Mouse (Mus musculus) mouse trophoblast stem cell (cell line): ENCODE results near the gene Borcs5.

ENCODE experiments used
- in situ Hi-C, 2 experiments: fragments of 300-500 bp; cut with MseI, MboI; formaldehyde crosslinking; loops; 2 replicates in 1 of 2; 3 replicates in 1 of 2; pipeline ENCODE4 v1.15.1; 2025

Borcs5 gene

DNA sequence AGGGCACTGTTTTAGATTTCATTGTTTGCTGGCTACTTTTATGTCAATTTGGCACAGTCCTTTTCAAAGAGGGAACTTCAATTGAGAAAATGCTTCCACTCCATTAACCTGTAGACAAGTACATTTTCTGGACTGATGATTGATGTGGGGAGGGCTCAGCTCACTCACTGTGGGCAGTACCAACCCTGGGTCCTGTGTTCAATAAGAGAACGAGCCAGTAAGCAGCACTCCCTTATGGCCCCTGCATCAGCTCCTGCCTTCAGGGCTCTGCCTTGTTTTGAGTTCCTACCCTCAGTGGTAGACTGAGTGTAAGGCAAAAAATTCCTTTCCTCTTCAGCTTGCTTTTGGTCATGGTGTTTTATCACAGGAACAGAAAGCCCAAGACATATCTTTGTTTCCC, 74.6 kb downstream of the Borcs5 start:
- in situ Hi-C loops: no loop called here

DNA sequence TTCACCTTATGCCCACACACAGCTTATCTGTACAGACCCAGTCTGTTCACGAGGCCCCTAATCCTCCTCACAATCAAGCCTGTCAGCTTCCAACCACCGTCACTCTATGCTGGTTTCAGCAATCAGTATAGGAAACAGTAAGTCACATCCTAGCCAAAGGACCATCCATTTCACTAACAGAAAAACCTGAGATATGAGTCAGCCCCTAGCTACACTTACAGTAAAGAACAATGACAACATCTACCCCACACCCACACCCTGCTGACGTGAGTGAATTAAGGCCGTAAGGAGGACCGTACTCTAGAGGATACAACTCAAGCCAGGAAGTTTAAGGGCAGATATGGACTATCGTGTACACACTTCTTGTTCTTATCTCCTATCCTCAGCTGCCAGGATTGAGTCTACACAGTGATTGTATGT, 76.9 kb downstream of the Borcs5 start:
- in situ Hi-C loops: no loop called here

DNA sequence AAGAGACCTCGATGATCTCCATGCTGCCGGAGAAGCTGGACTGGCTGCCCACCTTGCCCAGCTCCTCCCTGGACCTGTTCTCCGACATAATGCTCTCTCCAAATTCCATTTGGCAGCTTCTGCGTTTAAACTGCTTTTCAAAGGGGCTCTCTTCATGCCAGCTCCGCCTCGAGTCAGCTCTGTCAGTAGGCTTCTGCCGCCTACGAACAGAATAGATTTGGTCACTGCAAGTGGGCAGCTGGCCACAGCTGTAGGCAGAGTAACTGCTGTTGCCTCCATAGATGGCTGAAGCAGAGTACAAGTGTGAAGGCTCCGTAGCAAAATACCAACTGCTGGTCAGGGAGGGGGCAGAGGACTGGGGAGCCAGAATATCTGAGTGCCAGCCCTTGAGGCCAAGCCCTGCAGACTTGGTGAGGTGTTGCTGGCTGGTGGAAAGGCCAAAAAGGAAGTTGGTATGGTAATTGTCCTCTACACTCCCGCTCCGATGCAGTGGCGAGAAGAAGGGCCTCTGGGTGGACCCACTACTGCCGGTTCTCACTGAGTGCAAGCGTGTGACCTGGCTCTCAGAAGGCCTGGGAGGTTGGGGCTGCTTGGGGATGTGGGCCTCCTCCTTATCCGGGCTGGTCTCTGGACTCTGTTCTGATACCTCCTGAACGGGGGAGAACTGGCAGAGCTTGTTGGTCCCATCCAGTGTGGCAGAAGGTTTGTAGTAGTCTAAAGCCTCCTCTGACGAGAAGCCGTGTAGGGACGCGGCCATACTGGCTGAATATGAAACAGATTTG, 78.8 kb downstream of the Borcs5 start:
- in situ Hi-C loops: no loop called here

DNA sequence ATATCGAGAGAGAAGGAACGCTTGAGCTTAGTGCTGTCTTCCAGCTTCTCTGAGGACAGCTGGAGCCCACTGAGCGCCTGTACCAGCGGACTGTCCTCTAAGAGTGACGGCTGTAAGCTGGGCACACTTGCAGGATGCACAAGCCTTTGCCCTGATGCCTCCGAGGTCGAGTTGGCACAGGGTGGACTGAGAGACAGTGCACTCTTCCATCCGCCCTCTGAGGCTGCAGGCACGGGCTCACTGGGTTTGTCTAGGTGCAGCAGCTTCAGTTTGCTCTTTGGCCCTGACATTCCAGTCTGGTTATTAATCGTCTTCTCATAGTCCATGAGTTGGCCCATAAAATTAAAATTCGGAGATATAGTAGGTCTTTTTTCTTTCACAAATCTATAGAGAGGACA, 79.4 kb downstream of the Borcs5 start:
- in situ Hi-C loops: no loop called here

DNA sequence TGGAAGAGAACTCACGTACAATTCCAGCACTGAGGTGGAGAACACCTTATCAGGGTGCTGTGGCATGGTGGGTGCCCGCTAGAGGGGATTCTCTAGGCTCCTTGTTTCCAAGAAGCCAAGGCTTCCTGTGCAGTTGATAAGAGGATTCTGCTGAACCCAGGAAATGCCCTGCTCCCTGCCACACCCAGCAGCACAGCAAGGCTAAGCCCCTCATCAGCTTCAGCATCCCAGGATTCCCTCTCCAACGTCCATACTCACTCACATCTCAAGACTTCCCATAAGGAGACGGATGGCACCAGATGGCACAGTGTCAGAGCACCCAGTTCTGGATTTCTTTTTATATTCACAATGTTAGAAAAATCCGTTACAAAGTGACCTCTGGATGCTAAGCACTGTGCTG, 79.8 kb downstream of the Borcs5 start:
- in situ Hi-C loops: no loop called here

DNA sequence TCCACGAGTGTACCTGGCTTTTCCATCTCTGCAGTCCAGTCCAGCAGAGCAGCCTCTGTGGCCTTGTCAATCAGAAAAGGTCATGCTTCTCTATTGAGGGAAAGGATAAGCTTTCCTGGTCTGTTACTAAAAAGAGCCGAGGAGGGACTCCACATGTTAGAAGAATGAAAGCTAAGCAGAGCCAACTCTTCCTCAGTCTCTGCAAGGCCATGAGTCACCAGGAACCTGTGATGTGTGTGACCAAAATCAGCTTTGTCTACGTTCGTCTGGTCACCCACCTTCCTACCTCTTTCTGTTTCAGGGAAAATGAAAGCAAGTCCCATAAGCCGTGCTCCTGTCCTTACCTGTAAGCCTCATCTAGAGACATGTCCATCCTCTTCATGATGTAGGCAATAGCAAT, 80.8 kb downstream of the Borcs5 start:
- in situ Hi-C loops: no loop called here

DNA sequence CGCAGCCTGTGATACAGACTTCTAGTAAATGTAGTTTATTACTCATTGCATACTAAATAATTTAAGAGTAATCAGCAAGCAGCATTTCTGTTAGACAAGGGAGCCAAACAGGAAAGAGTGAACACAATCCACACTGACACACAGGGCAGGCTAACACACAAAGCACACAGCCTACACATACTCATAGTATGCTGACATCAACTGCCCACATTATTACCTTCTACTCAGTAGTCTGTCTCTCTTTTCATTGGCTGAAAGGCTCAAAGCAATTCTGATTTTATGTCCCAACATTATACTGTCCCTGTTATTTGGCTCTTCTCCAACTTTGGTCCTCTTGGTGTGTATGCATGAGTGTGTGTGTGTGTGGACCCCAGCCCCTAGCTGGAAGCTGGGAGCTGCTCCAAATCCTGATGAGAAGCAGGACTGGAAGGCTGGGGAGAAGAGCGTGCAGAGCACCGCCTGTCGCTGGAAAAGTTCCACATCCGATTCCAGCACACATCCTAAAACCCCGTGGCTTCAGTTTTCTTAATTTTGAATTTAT, 82.5 kb downstream of the Borcs5 start:
- in situ Hi-C loops: no loop called here

DNA sequence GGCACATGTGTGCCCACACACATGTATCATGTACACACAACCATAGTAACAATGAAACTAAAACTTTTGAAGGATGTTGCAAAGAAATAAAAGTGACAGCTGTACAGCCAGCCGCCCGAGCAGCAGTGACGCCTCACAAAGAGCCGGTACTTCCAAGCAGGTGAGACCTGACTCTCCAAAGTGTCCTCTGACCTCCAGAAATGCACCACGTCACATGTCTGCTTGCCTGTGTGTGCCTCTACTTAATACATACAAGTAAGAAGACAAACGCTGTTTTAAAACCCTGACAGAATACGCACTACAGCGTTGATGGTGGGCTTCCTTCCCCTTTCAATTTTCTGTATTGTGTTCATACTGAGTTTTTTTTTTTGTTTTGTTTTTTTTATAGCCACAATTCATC, 83.6 kb downstream of the Borcs5 start:
- in situ Hi-C loops: no loop called here

DNA sequence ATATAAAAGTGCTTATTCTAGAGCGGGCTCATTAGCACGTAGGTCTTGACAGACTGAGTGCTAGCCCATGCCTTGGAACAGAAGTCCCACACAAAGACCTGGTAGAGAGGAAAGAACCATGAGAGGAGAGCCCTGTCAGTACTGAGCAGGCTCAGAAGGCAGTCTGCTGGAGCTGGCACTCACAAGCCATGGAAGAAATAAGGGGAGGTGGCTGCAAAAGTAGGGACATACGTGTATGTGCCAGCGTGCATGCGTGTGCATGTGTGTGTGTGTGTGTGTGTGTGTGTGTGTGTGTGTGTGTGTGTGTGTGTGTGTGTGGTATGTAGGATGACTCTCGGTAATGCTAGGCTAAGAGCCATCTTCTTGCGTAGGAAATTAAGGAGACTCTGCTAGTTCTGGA, 84.0 kb downstream of the Borcs5 start:
- in situ Hi-C loops: no loop called here

DNA sequence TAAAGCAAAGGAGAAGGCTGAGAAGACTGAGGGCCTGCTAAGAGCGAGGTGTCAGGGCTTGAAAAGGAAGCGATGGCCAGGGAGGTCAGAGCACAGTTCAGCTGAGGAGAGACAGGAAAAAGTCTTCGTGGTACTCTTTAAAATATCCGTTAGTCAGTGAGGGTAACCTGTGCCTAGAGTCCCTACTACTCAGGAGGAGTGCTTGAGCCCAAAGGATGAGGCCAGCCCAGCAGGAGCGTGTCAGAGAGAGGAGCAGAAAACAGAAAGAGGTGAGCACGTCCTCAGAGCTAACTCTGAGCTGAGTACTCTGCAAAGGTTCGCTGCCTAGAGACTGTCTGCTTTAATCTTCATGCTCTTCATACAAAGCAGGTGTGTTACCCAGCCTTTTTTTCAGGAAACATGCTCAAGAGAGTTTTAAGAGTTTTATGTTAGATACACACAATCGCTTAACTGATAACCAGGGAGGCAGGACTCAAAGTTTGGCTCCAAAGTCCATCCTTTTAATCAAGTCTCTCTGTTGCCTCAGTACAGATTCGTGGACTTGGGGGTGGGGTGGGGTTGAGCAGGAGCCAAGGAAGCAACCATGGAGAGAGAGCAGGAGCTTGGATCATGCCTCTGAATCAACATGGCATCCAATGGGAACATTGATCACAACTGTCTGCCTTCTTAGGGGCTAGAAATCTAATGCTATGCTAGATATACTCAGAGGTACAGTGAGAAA, 84.7 kb downstream of the Borcs5 start:
- in situ Hi-C loops: no loop called here

DNA sequence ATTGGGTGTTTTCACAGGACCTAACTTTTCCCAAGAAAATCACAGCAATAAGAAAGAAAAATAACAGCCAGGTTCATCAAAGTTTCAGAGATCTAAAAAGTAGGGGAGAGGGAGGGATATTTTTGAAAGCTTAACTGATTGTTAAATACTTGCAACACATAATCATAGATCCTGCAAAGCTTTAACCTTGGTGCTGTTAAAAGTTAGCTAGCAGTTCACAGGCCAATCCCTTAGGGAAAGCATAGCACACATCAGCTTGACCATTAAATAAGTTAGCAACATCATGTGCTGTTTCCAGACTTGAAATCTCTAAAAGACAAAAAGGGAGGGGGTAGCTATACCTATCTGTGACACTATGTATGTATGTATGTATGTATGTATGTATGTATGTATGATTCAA, 86.1 kb downstream of the Borcs5 start:
- in situ Hi-C loops: no loop called here

DNA sequence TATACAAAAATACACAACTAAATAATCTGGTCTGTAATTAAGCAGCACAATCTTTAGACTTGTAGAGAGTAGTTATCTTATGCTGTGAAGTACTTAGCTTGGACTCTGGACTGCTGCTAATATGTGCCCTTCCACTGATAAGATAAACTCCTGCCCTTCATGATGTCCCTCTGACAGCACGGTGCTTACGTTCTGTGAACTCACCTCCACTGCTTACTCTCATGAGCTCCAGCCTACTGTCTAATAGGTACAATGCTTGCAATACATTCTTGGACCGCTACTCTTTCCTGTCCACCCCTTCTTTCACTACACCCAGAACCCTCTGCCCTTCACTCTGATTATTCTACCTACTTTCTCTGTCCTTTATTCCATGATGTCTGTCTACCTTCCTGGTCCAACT, 91.7 kb downstream of the Borcs5 start:
- in situ Hi-C loops: no loop called here

DNA sequence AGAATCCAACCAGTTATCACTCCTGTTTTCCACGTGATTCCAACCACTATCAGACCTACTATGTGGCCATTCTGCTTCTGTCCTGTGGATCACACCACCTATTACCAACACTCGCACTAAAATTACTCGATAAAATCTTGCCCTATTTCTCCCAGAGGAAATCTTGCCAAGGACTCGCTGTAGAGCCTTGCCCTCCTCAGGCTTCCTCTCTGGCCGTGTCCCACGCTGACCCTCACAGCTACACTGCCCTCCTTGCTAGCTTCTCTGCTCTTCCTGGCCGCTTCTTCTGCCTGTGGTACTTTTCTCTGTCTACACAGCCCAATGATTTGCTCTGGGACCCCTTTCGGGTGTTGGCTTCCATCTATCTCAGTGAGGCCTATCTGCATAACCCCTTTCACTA, 93.5 kb downstream of the Borcs5 start:
- in situ Hi-C loops: no loop called here

DNA sequence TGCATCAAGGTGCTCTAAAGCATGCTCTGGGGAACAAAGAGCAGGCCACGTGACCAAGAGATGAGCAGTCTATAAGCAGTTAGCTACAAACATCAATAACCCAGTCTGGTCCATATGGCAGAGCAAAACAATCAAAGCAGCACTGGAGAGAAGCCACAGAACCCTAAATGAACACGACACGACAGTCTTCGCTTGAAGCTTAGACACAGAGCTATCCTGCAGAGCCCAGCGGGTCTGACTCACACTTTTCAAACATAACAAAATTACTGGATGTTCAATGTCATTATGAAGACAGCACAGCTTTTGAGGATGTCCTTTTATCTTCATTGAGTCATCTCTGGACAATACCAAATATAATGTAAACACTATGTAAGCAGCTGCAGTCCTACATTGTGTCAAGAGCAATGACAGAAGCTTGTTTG, 94.5 kb downstream of the Borcs5 start:
- in situ Hi-C loops: no loop called here

DNA sequence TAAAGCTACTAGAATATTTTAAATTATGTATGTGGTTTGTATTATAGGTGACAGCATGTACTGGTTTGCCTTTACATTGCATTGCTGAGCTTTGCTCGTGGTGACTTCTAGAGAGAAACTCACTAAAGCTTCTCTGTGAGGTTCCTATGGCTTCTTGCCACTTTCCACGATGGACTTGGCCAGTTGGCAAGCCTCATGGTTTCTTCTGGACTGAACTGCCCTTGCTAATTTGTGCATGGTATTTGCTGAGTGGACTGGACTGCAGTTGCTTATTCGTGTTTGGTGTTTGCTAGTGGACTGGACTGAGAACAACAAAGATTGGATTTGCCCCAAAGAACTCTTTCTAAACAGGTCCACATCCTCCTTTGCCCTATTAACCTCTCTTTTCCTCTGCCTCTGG, 97.5 kb downstream of the Borcs5 start:
- in situ Hi-C loops: no loop called here

DNA sequence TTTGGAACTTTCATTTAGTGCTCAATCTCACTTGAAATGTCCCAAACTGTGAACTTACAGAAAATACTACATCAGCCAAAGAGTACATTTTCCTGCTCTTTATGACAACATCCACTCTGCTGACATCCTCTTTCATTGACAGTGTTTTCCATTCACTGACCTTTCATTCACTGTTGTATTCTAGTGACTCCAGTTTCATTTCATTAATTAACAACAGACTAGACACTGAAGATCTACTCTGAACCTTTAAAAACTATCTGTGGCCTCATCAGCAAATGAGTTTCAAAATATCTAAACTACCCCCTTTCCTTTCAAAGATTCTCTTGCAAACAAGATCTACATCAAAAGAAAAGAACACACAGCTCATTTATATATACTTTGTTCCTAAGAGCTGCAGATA, 104.3 kb downstream of the Borcs5 start:
- in situ Hi-C loops: no loop called here

DNA sequence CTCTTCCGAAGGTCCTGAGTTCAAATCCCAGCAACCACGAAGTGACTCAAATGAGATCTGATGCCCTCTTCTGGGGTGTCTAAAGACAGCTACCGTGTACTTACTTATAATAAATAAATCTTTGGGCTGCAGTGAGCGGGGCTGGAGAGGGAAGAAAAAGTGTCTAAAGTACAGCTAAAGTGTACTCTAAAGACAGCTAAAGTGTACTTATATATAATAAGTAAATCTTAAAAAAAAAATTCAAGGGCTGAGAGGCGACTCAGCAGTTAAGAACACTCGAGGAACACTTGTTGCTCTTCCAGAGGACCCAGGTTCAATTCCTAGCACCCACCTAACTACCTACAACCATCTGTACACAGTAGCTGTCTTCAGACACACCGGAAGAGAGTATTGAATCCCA, 106.6 kb downstream of the Borcs5 start:
- in situ Hi-C loops: no loop called here

DNA sequence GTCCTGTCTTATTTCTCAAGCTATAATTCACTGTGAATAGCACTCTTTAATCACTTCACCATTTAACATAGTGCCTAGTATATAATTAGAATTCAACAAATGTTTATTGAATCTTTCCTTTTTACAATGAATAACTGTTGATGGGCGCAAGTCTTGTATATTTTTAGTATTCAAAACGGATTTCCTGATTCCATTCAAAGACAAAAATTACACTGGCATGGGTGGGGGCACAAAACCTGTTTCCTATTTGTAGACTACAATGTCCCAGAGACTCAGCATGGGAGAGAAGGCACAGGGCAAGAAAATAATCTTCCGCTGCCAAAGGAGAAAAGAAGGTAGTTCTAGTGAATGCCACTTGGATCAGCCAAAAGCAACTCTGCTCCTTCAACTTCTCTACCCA, 108.8 kb downstream of the Borcs5 start:
- in situ Hi-C loops: no loop called here

DNA sequence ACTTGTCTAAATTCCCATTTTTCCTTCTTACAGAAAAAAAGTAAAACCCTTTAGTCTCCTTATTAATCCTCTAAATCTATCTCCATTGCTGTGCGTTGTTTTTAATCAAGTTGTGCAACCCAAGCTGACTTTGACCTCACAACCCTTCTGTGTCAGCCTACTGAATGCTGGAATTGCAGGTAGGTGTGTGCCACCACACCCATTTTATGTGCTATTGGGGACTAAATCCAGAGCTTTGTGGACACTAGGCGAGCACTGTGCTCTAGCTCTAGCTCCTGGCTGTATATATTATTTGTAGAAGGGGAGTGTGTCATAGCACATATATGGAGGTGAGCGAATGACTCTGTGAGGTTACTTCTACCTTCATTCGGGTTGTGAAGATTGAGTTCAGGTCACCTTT, 111.8 kb downstream of the Borcs5 start:
- in situ Hi-C loops: no loop called here

DNA sequence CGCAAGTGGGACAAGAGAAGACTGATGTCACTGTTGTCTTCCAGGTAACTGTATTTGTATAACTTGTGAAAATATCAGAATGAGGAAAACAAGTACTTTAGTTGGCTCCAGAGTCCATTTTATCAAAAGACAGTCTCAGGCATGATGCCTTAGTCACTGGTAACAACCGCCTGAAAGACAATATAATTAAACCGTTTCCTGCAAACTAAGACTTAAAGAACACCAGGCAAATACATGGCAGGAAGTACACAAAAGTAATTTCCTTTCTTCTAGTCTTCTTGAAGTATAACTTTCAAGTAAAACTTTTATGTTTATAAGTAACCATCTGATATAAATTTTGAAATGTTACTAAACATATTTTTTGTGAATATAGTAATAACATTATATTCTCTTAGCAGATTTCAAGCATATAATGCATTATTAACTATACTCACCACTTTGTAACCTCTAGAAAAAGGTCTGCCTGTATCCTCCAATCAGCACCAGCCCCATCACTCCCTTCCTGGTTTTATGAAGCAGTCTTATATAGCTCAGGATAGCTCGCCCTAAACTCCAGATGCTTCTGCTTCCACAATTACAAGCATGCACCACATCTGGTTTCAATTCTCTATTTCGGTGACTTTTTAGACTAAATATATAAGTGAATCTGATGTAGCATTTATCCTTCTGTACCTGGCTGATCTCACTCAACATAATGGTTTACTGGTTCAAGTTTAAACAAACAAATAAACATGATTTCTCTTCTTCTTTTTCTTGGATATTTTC, 112.8 kb downstream of the Borcs5 start:
- in situ Hi-C loops: no loop called here

DNA sequence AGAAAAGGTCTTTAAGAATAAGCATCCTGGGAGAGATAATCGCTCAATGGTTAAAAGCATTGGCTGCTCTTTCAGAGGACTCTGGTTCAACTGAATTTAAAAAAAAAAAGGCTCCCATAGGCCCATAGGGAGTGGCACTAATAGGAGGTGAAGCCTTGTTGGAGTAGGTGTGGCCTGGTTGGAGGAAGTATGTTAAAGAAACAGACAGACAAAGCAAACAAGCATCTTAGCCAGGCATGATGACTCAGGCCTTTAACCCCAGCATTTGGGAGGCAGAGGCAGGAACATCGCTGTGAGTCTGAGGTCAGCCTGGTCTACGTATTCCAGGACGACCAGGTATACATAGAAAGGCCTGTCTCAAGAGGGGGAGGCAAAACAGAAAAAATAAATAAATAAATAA, 114.1 kb downstream of the Borcs5 start:
- in situ Hi-C loops: no loop called here

DNA sequence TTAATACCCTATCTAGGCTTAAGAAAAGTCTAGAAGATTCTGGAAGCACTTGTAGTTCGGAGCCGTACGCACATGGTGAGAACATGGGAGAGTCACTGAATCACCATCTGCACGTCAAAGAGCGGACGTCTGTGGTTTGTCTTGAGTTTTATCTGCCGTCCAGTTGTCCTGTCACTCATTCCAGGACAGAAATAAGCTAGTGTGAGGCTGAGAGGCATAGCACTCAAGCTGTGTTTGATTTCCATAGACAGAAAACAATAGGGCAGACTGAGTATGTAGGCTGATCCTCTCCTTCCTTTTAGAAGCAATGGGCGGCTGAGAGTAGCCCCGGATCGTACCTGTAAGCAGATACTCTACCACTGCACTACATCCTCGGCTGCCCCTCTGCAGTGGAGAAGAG, 114.5 kb downstream of the Borcs5 start:
- in situ Hi-C loops: no loop called here
